In genomic region chr19:8773409-8773808, GRCm38 (mm10) we compare ENCODE assay signal across 7 mouse cellular contexts. TPM values are rescaled to one million over a fixed set of nuclear protein-coding genes. Genes with fewer than 3 reads are reported as not detected.
DNase-seq lines count a peak whose midpoint lies in the region; ATAC-seq and TF ChIP-seq lines count a peak whose summit lies in the region.

No protein-coding gene starts in this region.

- peaks cover 60% of the 10 kb centered on the region for H3K36me3 ChIP-seq in megakaryocyte, embryonic 14.5 days (replicated peaks; ENCODE audit: low read length)
- peaks cover 13% of the 10 kb centered on the region; the same call in 1 of the 2 replicates for H3K36me3 ChIP-seq in limb, embryonic 11.5 days (ENCODE audit: control insufficient read depth, insufficient read depth, low read length)
- peaks cover 22% of the 10 kb centered on the region for H3K36me3 ChIP-seq in stomach, embryonic 15.5 days

- H3K9me3 ChIP-seq in megakaryocyte, embryonic 14.5 days, result no peaks in the 10 kb centered on the region
- H3K9me3 ChIP-seq in limb, embryonic 11.5 days (ENCODE audit: control insufficient read depth, low read length), result no peaks in the 10 kb centered on the region
- no peaks in the 10 kb centered on the region for H3K9me3 ChIP-seq in stomach, embryonic 15.5 days

- no peak for DNase-seq in limb, embryonic 11.5 days (ENCODE audit: low spot score)
- DNase-seq in cerebellum, adult 9-10 months, result no peak
- DNase-seq in kidney, adult 8-10 months, result no peak

- 50% methylated on average over 6 of the region's 6 CpGs for WGBS in limb, embryonic 11.5 days
- WGBS in stomach, embryonic 15.5 days, result 49% methylated on average over 6 of the region's 6 CpGs

- peaks cover 52% of the 10 kb centered on the region for H3K4me1 ChIP-seq in megakaryocyte, embryonic 14.5 days
- H3K4me1 ChIP-seq in embryonic fibroblast, embryonic 13.5 days (ENCODE audit: control insufficient read depth, insufficient read depth, low read length), result no peaks in the 10 kb centered on the region
- peaks cover 17% of the 10 kb centered on the region for H3K4me1 ChIP-seq in limb, embryonic 11.5 days (ENCODE audit: control insufficient read depth, insufficient read depth, low read length)
- peaks cover 15% of the 10 kb centered on the region for H3K4me1 ChIP-seq in stomach, embryonic 15.5 days

- H3K4me2 ChIP-seq in limb, embryonic 11.5 days (ENCODE audit: low read depth, severe bottlenecking), result peak overlapping the region; percentile 98
- H3K4me2 ChIP-seq in stomach, embryonic 15.5 days, result peak overlapping the region; percentile 89

- peak overlapping the region; percentile 51 for H3K9ac ChIP-seq in limb, embryonic 11.5 days (ENCODE audit: low read length)
- peak overlapping the region; percentile 71; the same call in 1 of the 2 replicates for H3K9ac ChIP-seq in stomach, embryonic 15.5 days

- 0 out of 2 replicates have a peak, but pooled peaks have one; percentile 4 for TF ChIP-seq POLR2A in embryonic fibroblast, embryonic 13.5 days (IDR thresholded peaks at IDR 0.05; ENCODE audit: low read depth, low read length)

- no peak for ATAC-seq in megakaryocyte, adult 5-6 weeks (ENCODE audit: poor library complexity, severe bottlenecking)
- ATAC-seq in limb, embryonic 11.5 days (ENCODE audit: insufficient number of reproducible peaks, low FRiP score, low TSS enrichment, low read depth), result no peak
- ATAC-seq in stomach, embryonic 15.5 days (ENCODE audit: insufficient read depth, low FRiP score, low read depth), result no peak

- no peak for TF ChIP-seq CTCF in embryonic fibroblast, embryonic 13.5 days (IDR thresholded peaks at IDR 0.05; ENCODE audit: borderline replicate concordance, insufficient read depth, low read length)

- no peak overlapping the region; the same call in 1 of the 2 replicates for H3K27ac ChIP-seq in embryonic fibroblast, embryonic 13.5 days (ENCODE audit: insufficient read depth, low read length)
- H3K27ac ChIP-seq in limb, embryonic 11.5 days (replicated peaks; ENCODE audit: low read depth, low read length), result peak overlapping the region; percentile 59
- H3K27ac ChIP-seq in stomach, embryonic 15.5 days, result peak overlapping the region; percentile 100

- H3K27me3 ChIP-seq in megakaryocyte, embryonic 14.5 days (replicated peaks), result no peaks in the 10 kb centered on the region
- no peaks in the 10 kb centered on the region for H3K27me3 ChIP-seq in limb, embryonic 11.5 days (ENCODE audit: control insufficient read depth, insufficient read depth, low read length)
- H3K27me3 ChIP-seq in stomach, embryonic 15.5 days (replicated peaks), result no peaks in the 10 kb centered on the region

- peak overlapping the region; percentile 97 for H3K4me3 ChIP-seq in megakaryocyte, embryonic 14.5 days (replicated peaks)
- peak overlapping the region; percentile 30 for H3K4me3 ChIP-seq in embryonic fibroblast, embryonic 13.5 days (ENCODE audit: insufficient read depth, low read length)
- peak overlapping the region; percentile 81 for H3K4me3 ChIP-seq in limb, embryonic 11.5 days (ENCODE audit: low read depth, low read length)
- H3K4me3 ChIP-seq in stomach, embryonic 15.5 days (replicated peaks), result peak overlapping the region; percentile 67

RNA-seq across cellular contexts. Expression of gene Tmem179b, which starts 0.9 kb away (rescaled TPM):
- polyA plus RNA-seq in megakaryocyte, embryonic 14.5 days (2012; ENCODE audit: insufficient read depth, low replicate concordance), result 154 and 203 TPM in 2 replicates
- 172 and 177 TPM in 2 replicates for total RNA-seq in megakaryocyte, adult 5-6 weeks (2015)
- 98.4 and 108 TPM in 2 replicates for total RNA-seq in megakaryocyte, adult 5-6 weeks (2017)
- 41.7 and 49.2 TPM in 2 replicates for polyA plus RNA-seq in embryonic fibroblast, embryonic 13.5 days (2011; ENCODE audit: insufficient read length, low read depth, missing spikeins)
- polyA plus RNA-seq in limb, embryonic 11.5 days (2014; fragmentation: Nextera tagmentation; extraction: Ambion mirVana), result 49.1 and 51.3 TPM in 2 replicates
- polyA plus RNA-seq in stomach, embryonic 15.5 days (2015; fragmentation: Nextera tagmentation; extraction: Ambion mirVana), result 95.7 and 104 TPM in 2 replicates

RNA-seq across cellular contexts. Expression of gene Tmem223, which starts 2.6 kb away (rescaled TPM):
- 53.5 and 407 TPM in 2 replicates for polyA plus RNA-seq in megakaryocyte, embryonic 14.5 days (2012; ENCODE audit: insufficient read depth, low replicate concordance)
- total RNA-seq in megakaryocyte, adult 5-6 weeks (2015), result 28.1 and 36.6 TPM in 2 replicates
- 11.6 and 12.0 TPM in 2 replicates for total RNA-seq in megakaryocyte, adult 5-6 weeks (2017)
- 34.7 and 36.7 TPM in 2 replicates for polyA plus RNA-seq in embryonic fibroblast, embryonic 13.5 days (2011; ENCODE audit: insufficient read length, low read depth, missing spikeins)
- 183 and 204 TPM in 2 replicates for polyA plus RNA-seq in limb, embryonic 11.5 days (2014; fragmentation: Nextera tagmentation; extraction: Ambion mirVana)
- 158 and 161 TPM in 2 replicates for polyA plus RNA-seq in stomach, embryonic 15.5 days (2015; fragmentation: Nextera tagmentation; extraction: Ambion mirVana)

RNA-seq across cellular contexts. Expression of gene Taf6l, which starts 12.8 kb away (rescaled TPM):
- polyA plus RNA-seq in megakaryocyte, embryonic 14.5 days (2012; ENCODE audit: insufficient read depth, low replicate concordance), result 33.7 and 61.6 TPM in 2 replicates
- total RNA-seq in megakaryocyte, adult 5-6 weeks (2015), result 5.1 and 6.2 TPM in 2 replicates
- total RNA-seq in megakaryocyte, adult 5-6 weeks (2017), result 8.9 and 9.8 TPM in 2 replicates
- polyA plus RNA-seq in embryonic fibroblast, embryonic 13.5 days (2011; ENCODE audit: insufficient read length, low read depth, missing spikeins), result 15.7 and 22.7 TPM in 2 replicates
- 22.5 and 23.0 TPM in 2 replicates for polyA plus RNA-seq in limb, embryonic 11.5 days (2014; fragmentation: Nextera tagmentation; extraction: Ambion mirVana)
- 26.3 and 26.9 TPM in 2 replicates for polyA plus RNA-seq in stomach, embryonic 15.5 days (2015; fragmentation: Nextera tagmentation; extraction: Ambion mirVana)

RNA-seq across cellular contexts. Expression of gene Nxf1, which starts 16.5 kb away (rescaled TPM):
- 10.6 and 13.3 TPM in 2 replicates for polyA plus RNA-seq in megakaryocyte, embryonic 14.5 days (2012; ENCODE audit: insufficient read depth, low replicate concordance)
- total RNA-seq in megakaryocyte, adult 5-6 weeks (2015), result 257 and 292 TPM in 2 replicates
- total RNA-seq in megakaryocyte, adult 5-6 weeks (2017), result 69.7 and 76.0 TPM in 2 replicates
- polyA plus RNA-seq in embryonic fibroblast, embryonic 13.5 days (2011; ENCODE audit: insufficient read length, low read depth, missing spikeins), result 172 and 183 TPM in 2 replicates
- 228 and 247 TPM in 2 replicates for polyA plus RNA-seq in limb, embryonic 11.5 days (2014; fragmentation: Nextera tagmentation; extraction: Ambion mirVana)
- polyA plus RNA-seq in stomach, embryonic 15.5 days (2015; fragmentation: Nextera tagmentation; extraction: Ambion mirVana), result 159 and 160 TPM in 2 replicates

RNA-seq across cellular contexts. Expression of gene Polr2g, which starts 25.0 kb away (rescaled TPM):
- 6.3 TPM in 1 of 2 replicates, not detected in the other for polyA plus RNA-seq in megakaryocyte, embryonic 14.5 days (2012; ENCODE audit: insufficient read depth, low replicate concordance)
- total RNA-seq in megakaryocyte, adult 5-6 weeks (2015), result 124 and 125 TPM in 2 replicates
- 54.1 and 58.2 TPM in 2 replicates for total RNA-seq in megakaryocyte, adult 5-6 weeks (2017)
- polyA plus RNA-seq in embryonic fibroblast, embryonic 13.5 days (2011; ENCODE audit: insufficient read length, low read depth, missing spikeins), result 93.9 and 96.0 TPM in 2 replicates
- polyA plus RNA-seq in limb, embryonic 11.5 days (2014; fragmentation: Nextera tagmentation; extraction: Ambion mirVana), result 197 and 206 TPM in 2 replicates
- 136 and 137 TPM in 2 replicates for polyA plus RNA-seq in stomach, embryonic 15.5 days (2015; fragmentation: Nextera tagmentation; extraction: Ambion mirVana)

Comparison
In these comparisons a context has a peak if more than half of its experiments do, and no peak if none do; other contexts are left out.
1. H3K4me3 ChIP-seq: peak in every context shown above with its lines; median percentile 97 in megakaryocyte, embryonic 14.5 days; 81 in limb, embryonic 11.5 days; 67 in stomach, embryonic 15.5 days; 30 in embryonic fibroblast, embryonic 13.5 days.